Mouse (Mus musculus): ENCODE measurements at regions not wholly inside any gene's neighbourhood (a gene's known extent, or its start where the extent isn't known, plus 50 kb on each side); places are given as distances from the start of the nearest gene placed in this dataset.

GRCm38 (mm10) chr15:67226900-67227299 is 726.2 kb upstream of the Lrrc6 start:
- TF ChIP-seq CTCF (IDR thresholded peaks at IDR 0.05; ENCODE audit: insufficient read depth, low read length): no peak
- no peak for TF ChIP-seq POLR2A (IDR thresholded peaks at IDR 0.05; ENCODE audit: borderline replicate concordance, extremely low read depth, low read depth, low read length)

Measured in lung, adult 2 months (tissue).